Mouse (Mus musculus) ovary, postnatal 14 days (tissue): ENCODE data around the gene Ppp2r5b.

ENCODE experiments used
- DNase-seq: peaks from one replicate; pipeline ENCODE4 v3.0.0; 2022; ENCODE audit warnings: low spot score

Ppp2r5b gene

DNA sequence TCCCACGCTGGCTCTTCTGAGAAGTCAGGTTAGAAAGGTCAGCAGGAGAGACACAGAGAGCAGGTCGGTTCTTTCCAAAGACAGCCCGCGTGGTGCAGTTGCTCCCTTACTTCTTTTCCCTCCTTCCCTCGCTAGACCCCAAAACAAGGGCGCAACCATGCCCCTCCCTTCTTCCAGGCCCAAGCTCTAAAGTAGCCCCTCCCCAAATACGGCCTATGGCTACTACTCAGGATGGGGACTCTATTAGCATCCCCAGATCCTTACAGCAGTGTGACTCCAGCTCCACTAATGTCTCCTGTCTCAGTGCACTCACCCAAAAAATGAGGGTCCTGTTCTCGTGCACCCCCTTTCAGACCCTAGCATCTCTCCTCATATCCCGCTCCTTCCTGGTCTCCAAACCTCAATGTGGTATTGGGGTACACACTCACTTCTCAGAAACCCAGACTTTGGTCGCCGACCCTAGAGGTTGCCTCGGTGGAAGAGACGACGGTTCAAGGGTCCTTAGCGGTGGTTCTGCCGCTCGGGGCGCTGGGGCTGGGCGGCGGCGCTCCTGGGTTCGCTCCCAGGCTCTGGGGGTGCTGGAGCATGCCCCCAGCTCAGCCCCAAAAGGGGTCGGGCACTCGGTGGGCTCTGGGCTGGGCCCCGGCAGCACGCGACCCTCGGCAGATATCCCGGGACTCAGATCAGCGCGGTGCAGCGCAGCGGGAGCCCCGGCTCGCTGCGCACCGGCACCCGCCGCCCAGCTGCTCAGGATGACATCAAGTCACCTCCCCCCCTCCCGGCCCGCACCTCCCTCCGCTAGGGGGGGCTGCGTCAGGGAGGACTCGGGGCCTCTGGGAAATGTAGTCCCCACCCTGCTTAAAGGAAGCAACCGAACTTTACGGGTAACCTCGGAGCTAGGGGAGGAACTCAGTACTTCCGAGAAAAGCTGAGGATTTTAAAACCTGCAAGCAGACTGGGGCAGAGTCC, at the start of gene Ppp2r5b:
TSS of gene Ppp2r5b (minus strand) at position 789 of the 969 bp plus-strand sequence.
- peak; percentile 91 for DNase-seq

DNA sequence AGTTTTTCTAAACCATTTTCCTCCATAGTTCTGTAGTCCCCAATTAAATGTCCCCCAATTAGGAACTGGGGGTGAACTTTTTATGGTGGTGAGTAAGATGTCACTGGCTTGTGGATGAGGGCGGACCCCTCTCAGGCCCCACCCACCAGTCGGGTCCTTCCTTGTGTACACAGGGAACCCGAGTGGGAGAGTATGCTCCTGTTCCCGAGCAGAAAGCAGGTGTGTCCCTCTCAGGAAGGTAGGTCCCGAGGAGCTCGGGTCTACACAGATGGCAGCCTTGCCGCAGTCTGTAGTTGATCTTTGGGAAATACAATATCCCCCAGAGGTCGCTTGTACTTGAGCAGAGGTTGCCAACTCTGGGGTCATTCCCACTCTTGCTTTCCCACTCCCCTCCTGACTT, 49.6 kb upstream of the Ppp2r5b start:
- DNase-seq, result no peak

DNA sequence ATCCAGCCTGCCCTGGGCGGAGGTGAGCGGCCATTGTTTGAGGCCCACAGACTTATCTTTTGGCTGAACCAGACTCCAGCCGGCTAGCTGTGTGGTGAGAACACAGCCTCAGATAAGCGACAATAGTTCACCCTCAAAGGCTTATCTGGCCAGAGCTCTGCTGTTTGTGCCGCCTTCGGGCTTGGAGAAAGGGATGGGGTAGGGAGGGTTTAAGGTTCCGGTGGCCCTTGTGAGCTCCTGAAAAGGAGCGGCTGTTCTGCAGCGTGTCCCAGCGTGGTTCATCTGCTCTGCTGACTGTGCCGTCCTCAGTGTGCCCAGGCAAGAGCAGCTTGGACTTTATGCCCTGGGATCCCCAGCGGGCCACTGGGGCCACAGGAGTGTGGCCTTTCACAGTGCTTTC, 48.8 kb upstream of the Ppp2r5b start:
- DNase-seq, result no peak

DNA sequence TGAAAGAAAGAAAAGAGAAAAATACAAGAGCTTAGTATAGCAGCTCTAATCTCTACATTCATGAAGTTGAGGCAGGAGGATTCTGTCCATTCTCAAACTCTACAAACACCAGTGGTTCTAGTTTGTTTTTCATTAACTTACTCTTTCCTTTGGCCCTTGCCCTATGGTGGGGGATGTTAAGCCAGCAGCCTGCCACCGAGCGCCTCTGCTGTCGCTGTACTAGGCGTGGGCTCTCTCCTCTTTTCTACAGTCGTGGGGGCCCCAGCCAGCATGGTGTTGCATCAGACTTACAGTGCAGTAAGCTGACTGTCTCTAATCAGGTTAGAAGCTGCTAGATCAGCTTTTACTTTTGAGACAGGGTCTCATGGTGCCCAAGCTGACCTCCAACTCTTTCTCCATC, 47.3 kb upstream of the Ppp2r5b start:
- DNase-seq, result no peak

DNA sequence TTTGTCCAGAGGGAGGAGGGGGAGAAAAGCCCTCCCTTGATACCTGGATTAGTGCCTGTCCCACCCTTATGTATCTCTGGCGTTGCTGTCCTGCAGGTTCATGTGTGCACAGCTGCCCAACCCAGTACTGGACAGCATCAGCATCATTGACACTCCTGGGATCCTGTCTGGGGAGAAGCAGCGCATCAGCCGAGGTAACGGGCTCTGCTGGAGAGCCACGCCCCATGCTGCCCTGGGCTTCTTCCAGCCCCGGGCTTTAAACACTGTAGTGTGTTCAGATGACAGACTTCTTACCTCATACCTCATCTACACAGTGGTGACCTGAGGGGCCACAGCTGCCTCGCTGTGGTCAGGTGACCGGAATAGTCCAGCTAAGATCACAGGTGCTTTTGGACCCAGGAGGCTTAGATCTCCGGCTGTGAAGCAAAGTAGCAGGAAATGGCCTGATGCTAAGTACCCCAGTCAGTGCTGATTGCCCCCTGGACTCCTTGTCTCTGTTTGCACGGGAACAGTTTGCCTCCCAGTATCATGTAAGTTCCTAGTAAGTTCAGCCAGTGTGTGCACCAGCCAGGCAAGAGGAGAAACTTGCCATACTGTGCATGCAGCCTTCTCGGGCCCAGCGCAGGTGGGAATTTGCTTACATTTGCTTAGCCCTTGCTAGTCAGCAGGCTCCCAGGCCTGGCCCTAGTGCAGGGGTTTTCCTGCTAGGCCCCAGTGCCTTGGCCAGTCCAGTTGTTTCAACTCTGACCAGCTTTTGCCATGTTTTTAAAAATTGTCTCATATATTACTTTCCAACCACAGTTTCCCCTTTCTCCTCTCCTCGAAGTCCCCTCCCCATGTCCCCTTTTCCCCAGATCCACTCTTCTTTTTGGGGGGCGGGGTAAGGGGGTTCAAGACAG, 45.7 kb upstream of the Ppp2r5b start:
- DNase-seq, result no peak

DNA sequence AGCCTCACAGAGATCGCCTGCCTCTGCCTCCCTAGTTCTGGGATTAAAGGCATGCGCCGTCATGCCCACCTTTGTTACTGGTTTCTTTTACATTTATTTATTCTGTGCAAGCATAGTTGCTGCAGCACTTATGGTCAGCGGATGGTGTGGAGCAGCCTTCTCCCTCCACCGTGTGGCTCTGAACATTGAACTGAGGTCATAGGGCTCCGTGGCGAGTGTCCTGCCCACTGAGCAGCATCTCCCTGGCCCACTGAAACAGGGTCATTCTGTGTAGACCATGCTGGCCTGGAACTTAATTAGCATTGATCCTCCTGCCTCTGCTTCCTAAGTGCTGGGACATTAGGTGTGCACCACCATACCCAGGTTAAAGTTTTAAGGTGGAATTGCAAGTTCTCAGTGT, 44.9 kb upstream of the Ppp2r5b start:
- no peak for DNase-seq

DNA sequence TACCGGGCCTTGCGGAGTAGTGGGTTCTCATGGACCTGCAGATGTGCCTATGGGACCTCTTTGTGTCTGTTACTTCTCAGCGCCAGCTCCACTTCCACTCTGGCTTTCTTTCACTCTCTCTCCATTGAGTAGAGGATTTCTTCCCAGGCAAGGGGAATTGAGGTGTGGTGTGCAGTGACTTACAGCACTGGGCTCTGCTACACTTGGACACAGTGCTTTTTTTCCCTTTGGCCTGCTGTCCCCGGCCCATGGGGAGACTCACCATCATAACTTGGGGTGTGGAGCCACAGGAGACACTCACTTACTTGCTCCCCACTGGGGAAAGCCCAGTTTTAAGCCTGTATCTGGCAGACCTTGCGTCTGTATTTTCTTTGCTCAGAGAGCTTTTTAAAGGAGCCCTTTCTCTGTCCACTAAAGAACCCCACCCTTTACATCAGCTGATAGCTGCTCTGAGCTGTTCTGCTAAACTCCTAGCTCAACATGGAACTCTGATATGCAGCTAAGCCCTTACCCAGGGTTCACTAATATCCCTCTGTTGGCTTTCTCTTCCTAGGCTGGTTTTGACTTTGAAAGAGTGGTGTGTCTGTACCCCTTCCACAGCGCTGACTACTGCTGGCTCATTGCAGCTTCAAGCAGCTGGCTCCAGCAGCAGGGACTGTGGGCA, 43.9 kb upstream of the Ppp2r5b start:
- no peak for DNase-seq

DNA sequence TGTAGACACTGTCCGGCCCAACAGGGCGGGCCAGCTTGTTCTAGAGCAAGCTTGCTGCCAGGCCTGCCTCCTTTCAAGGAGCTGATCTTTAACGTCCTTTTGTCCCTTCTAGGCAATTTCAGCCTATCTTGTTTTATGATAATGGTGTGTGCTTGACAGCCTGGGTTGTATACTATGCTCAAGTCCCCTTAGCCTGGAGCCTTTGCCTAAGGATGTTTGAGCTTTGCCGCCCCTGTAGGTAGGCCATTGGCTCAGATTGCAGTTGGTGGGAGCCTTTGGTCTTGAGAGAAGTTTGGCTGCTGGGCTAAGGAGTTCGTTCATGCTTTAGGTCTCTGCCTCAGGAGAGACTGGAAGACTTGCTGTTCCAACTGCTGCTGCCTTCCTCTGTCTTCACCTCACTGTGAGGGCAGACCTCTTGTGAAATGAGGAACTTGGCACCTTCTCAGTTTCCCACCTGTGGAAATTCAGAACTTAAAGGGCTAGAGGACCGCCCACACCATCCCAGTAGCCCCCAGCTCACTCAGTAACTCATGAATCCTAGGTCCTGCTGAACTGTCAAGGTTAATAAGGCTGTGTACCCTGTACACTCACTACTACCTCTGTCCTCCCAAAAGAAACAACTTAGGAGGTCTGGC, 42.9 kb upstream of the Ppp2r5b start:
- no peak for DNase-seq

DNA sequence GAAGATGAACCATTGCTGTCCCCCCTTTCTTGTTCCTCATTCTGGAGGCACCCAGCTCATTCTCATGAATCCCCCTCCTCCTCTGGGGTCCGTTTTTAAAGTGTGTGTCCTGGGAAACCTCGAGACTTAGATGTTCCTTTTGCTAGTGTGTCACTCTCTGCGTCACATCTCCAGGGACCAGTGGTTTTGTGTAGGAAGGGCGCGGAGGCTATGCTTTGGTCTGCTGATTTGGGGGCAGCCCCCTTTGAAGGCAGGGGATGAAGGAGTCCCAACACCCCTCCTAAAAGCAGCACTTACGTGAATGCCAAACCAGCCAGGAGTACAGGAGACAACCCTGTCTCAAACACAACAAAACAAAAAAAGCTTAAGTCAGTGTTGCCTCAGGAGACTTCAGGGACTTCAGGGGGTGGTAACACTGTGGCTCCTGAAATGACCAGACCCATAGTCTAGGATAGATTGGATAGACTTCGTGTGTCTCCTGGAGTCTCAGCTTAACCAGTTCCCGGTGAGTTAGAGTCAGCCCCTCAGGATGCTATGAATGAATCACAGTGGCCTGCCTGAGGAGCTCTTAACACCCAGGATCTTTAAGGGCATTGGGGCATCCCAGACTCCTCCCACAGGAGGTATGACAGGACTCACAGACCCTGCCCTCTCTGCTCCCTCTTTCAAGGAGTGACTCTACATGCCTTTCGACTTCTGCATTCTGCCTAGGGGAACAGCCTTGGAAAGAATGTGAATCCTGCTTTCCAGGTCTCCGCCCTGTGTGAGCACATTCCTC, 42.2 kb upstream of the Ppp2r5b start:
- peak; percentile 44 for DNase-seq

DNA sequence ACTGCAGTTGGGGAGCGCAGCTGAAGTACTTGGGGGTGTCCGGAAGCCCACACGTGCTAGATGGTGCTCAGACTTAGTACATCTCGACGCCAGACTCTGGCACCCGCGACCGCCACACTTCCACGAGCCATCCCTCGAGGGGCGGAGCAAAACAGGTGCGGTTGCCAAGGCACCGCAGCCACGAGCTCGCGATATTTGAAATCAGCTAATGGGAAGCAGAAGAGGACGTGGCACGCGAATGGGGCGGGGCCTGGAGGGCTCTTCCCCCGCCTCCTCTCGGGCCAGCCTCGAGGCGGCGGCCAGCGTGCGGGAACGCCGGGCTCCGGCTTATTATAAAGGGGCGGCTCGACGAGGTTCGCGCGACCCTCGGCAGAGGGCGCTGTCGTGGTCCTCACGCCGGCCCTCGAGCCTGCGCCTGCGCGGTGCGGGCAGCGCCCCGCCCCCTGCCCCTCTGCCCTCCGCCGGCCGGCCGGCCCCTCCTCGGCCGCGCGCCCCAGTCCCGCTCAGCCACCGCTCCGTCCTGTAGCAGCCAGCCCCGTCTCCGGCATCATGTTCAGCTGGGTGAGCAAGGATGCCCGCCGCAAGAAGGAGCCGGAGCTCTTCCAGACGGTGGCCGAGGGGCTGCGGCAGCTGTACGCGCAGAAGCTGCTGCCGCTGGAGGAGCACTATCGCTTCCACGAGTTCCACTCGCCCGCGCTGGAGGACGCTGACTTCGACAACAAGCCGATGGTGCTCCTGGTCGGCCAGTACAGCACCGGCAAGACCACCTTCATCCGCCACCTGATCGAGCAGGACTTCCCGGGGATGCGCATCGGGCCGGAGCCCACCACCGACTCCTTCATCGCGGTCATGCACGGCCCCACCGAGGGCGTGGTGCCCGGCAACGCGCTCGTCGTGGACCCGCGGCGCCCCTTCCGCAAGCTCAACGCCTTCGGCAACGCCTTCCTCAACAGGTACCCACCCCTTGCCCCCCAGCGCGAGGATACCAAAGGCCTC, 41.1 kb upstream of the Ppp2r5b start, which contains the start of gene Ehd1:
TSS of gene Ehd1 (plus strand) at position 300 of the 996 bp plus-strand sequence.
- DNase-seq, result peak; percentile 98

DNA sequence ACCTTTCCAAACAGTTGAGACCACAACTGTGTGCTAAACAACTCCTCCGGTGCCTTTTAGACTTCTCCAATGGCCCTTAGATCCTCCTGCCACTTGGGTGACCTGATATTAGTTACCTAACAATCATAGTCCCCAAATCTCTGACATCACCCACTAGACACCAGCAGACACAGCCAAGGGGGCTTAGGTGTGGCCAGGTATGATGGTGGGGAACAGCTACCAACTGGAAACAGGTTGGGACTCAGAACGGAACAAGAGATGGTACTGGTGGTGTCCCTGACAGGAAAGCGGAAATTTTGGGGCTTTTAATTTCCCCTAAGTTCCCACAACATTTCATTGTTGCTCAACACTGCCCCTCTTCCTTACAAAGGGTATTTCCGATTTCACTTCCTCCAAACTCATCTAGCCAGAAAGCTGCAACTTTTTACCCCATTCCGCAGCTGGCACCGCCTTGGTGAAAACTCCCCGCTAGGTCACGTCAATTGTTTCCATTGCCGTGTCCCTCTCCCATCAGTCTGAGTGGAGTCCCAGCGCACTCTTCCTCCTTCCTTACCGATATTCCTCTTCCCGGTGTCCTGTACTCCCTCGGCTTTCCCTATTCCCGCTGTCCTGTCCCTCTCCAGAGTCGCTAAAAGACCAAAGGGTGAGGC, 40.2 kb upstream of the Ppp2r5b start:
- DNase-seq, result no peak

DNA sequence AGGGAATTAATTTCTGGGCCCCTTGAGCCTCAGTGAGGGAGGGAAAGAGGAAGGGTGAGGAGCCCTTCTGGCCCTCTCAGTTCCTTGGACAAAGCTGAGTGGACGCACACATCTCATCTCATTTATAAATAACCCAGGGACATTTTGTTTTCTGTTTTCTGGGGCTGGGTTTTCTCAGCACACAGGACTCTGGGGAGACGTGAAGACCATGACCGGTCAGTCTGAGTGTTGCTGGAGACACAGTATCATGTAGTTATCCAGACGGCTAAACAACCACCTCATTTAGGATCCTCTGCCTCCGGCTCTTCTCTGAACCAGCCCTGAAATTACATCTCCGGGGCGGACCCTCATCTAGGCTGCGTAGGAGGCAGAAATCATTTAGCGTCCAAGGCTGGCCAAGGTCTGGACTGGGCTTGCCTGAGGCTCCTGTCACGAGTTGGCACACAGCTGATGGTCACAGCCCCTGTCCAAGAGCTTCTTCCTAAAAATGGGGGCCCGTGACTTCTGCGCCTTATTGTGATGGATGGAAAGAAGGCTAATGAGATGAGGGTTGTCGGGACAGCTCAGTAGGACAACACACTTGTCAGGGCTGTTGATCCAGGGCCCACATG, 38.4 kb upstream of the Ppp2r5b start:
- no peak for DNase-seq

DNA sequence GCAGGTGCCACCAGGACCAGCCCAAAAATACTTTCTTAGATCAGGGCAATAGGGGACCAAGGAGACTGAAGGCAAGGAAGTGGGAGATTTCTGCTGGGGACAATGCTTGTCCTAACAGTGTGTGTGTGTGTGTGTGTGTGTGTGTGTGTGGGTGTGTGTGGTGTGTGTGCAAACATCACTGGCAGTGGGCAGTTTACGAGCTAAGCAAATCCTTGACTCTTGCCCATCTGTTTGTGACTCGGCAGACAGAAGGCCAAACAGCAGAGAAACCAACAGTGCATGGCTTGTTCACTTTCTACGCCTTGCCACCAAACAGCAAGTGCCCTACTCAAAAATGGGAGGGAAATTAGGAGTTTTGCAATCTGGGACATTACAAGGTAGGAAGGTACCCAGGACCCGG, 37.9 kb upstream of the Ppp2r5b start:
- no peak for DNase-seq

DNA sequence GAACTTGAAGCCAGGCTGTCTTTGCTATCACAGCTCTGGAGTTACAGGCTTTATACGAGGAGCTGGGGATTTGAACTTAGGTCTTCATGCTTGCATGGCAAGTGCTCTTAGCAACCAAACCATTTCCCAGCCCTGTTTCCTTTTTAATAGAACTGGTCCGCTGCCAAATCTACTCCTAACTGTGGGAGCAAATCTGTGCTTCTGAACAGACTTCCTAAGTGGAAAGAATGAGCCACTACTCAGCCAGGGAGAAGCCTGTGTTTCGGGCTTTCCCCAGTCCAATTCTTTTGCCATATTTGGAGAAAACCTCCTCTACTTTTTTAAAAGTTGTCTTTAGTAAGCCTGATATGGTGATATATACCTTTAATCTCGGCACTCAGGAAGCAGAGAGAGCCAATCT, 37.1 kb upstream of the Ppp2r5b start:
- DNase-seq, result no peak

DNA sequence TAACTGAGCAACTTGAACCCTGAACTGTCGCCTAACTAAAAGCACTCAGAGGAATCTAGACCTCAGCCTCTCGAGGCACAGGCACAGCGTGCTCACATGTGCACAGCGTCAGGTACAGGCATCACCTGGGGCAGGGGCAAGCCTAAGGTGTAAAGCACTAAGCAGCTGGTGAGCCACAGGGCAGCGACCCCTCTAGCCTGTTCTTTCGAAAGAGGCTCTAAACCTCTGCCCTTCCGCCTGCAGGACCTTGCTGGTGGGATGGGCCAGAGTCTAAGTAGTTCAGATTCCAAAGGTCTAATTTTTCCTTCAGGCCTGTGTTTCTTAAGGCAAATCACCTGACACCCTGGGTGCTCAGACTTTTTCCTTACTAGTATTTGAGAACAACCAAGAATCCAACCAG, 36.4 kb upstream of the Ppp2r5b start:
- no peak for DNase-seq

DNA sequence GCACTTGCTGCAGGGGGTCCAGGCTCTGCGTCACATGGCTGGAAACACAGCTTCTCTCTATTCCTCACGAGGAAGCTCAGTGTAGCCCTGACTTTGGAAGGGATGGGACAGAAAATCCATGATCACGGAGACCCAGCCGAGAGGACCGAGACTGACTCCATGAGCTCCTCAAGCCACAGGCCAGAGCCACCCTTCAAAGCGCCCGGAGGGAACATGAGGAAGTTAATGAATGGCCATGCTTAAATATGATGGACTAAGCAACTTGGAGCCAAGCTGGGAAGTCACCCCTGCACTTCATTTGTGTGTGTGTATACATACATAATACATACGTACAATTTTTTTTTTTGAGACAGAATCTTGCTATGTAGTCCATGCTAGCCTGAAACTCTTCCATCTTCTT, 35.5 kb upstream of the Ppp2r5b start:
- no peak for DNase-seq

DNA sequence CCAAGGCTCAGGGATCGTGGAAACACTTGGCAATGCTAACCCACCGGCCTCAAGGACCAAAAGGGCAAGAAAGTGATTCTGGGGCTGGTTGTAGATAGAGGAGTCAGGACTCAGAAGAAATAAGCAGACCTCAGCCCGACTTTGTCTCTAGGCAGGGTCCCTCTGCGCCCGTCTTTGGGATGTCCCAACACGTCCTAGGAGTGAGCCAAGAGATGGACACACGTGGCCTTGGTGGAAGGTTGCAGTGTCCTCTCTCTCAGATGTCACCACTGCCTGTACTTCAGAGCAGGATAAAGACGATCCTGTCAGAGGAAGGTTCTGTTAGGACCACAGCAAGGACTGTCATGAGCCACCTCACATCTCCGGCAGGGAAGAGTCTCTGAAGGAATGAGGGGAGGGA, 35.0 kb upstream of the Ppp2r5b start:
- no peak for DNase-seq

DNA sequence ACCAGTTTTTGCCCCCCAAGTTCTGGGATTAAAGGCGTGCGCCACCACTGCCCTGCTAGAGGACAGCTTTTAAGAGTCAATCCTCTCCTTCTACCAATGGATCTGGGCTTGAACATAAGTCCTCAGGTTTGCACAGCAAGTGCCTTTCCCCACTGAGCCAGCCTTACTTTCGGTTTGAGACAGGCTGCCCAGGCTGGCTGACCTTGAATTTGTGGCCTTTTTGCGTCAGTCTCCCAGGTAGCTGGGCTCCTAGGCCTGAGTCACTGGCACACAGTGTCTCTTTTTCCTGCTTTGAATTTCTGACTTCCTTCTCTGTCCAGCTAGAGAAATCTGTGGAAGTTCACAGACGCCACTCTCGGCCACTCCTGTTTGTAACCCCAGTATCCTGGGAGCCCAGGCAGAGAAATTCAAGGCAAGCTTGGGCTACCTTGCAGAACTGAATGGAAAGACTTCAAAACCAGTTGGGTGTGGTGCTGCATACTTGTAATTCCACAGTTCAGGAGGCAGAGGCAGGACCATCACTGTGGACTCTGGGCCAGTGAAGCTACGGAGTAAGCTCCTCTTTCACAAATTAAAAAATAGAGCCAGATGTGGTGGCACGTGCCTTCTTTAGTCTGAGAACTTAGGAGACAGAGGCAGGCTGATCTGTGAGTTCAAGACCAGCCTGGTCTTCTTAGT, 34.3 kb upstream of the Ppp2r5b start:
- no peak for DNase-seq
